Comparison of ENCODE assay signal across 8 mouse cellular contexts in genomic region chr9:94537970-94538822, GRCm38 (mm10). TPM values are rescaled to one million over a fixed set of nuclear protein-coding genes. Genes with fewer than 3 reads are reported as not detected.
DNase-seq lines count a peak whose midpoint lies in the region; ATAC-seq and TF ChIP-seq lines count a peak whose summit lies in the region.

1190002N15Rik (minus strand) TSS chr9:94538081.

- no peaks in the 10 kb centered on the region for H3K27me3 ChIP-seq in forebrain, embryonic 15.5 days
- H3K27me3 ChIP-seq in neural tube, embryonic 14.5 days (ENCODE audit: control insufficient read depth, insufficient read depth, low read length): no peaks in the 10 kb centered on the region; the same call in 1 of the 2 replicates
- no peaks in the 10 kb centered on the region for H3K27me3 ChIP-seq in testis, adult 2 months (ENCODE audit: control insufficient read depth, insufficient read depth, low read length)

- peak within 1 kb of the TSS; percentile 94 for H3K4me2 ChIP-seq in forebrain, embryonic 15.5 days (replicated peaks)
- peak within 1 kb of the TSS; percentile 88 for H3K4me2 ChIP-seq in neural tube, embryonic 14.5 days (ENCODE audit: low read depth, low read length)

- peak; percentile 54 for TF ChIP-seq POLR2A in testis, adult 2 months (IDR thresholded peaks at IDR 0.05; ENCODE audit: control insufficient read depth, low read depth, low read length)

- no peaks in the 10 kb centered on the region for H3K36me3 ChIP-seq in ES-E14 (ENCODE audit: control insufficient read depth, insufficient read depth, low read length, poor library complexity, severe bottlenecking)
- H3K36me3 ChIP-seq in forebrain, embryonic 15.5 days: no peaks in the 10 kb centered on the region
- H3K36me3 ChIP-seq in neural tube, embryonic 14.5 days (ENCODE audit: control insufficient read depth, insufficient read depth, low read length): no peaks in the 10 kb centered on the region
- H3K36me3 ChIP-seq in testis, adult 2 months (ENCODE audit: control insufficient read depth, insufficient read depth, low read length): no peaks in the 10 kb centered on the region

- peak; percentile 82 for DNase-seq in ES-E14 (ENCODE audit: low read depth, low spot score)
- DNase-seq in cerebellum, adult 11-12 months: peak; percentile 97
- DNase-seq in heart, postnatal 25 days (ENCODE audit: low spot score): peak; percentile 89
- peak; percentile 89 to 94 for DNase-seq in layer of hippocampus, adult 18-20 months (ENCODE audit: low spot score in 2 of 2)
- DNase-seq in lung, adult 18-20 months: peak; percentile 93 to 94

- peak within 1 kb of the TSS; percentile 87 for H3K9ac ChIP-seq in ES-E14 (ENCODE audit: insufficient read depth, low read depth, low read length, poor library complexity, severe bottlenecking)
- peak within 1 kb of the TSS; percentile 59 for H3K9ac ChIP-seq in forebrain, embryonic 15.5 days (replicated peaks)
- peak within 1 kb of the TSS; percentile 74 for H3K9ac ChIP-seq in neural tube, embryonic 14.5 days (replicated peaks; ENCODE audit: low read depth, low read length)

- TF ChIP-seq CTCF in testis, adult 2 months (IDR thresholded peaks at IDR 0.05; ENCODE audit: control insufficient read depth, insufficient read depth, insufficient replicate concordance, low read depth, low read length): no peak

- in situ Hi-C loops in ES-E14 (cut with MboI; ENCODE audit: low sequenced_read_pairs in 2 of 2, unreplicated experiment in 2 of 2): no loop called here

- under 1% methylated on average over 90 of the region's 104 CpGs for WGBS in forebrain, embryonic 15.5 days
- WGBS in neural tube, embryonic 14.5 days: under 1% methylated on average over 71 of the region's 104 CpGs

- peak; percentile 94 for ATAC-seq in forebrain, embryonic 15.5 days (replicated peaks)
- ATAC-seq in neural tube, embryonic 14.5 days (ENCODE audit: low read depth): peak; percentile 95

- H3K27ac ChIP-seq in ES-E14 (ENCODE audit: insufficient read depth, low read depth, low read length, poor library complexity, severe bottlenecking): peak within 1 kb of the TSS; percentile 89
- peak within 1 kb of the TSS; percentile 97 for H3K27ac ChIP-seq in forebrain, embryonic 15.5 days (replicated peaks)
- peak within 1 kb of the TSS; percentile 97 for H3K27ac ChIP-seq in neural tube, embryonic 14.5 days (ENCODE audit: low read depth, low read length)
- H3K27ac ChIP-seq in testis, adult 2 months (ENCODE audit: control insufficient read depth, insufficient read depth, low read depth, low read length): peak within 1 kb of the TSS; percentile 91

- no peaks in the 10 kb centered on the region for H3K9me3 ChIP-seq in ES-E14 (ENCODE audit: control insufficient read depth, insufficient read depth, low read depth, low read length)
- H3K9me3 ChIP-seq in forebrain, embryonic 15.5 days: no peaks in the 10 kb centered on the region
- H3K9me3 ChIP-seq in neural tube, embryonic 14.5 days (ENCODE audit: control insufficient read depth, low read length): no peaks in the 10 kb centered on the region

- peaks cover 2 to 8% of the 10 kb centered on the region in 2 experiments; a peak in 3 of 4 replicates for H3K4me1 ChIP-seq in ES-E14 (ENCODE audit: control insufficient read depth in 2 of 2, insufficient read depth in 2 of 2, low read length in 2 of 2, poor library complexity in 1 of 2)
- H3K4me1 ChIP-seq in forebrain, embryonic 15.5 days: peaks cover 46% of the 10 kb centered on the region
- H3K4me1 ChIP-seq in neural tube, embryonic 14.5 days (ENCODE audit: control insufficient read depth, insufficient read depth, low read length): peaks cover 9% of the 10 kb centered on the region
- H3K4me1 ChIP-seq in testis, adult 2 months (ENCODE audit: control insufficient read depth, insufficient read depth, low read length): peaks cover 10% of the 10 kb centered on the region

- intact Hi-C loops in heart, postnatal 25 days (cut with DNase I): loop anchor here (2.0 to 10.0 kb wide), 4 partner anchors 13 to 157 kb away; no protein-coding TSS in a partner anchor

- peak within 1 kb of the TSS; percentile 69 to 83 for H3K4me3 ChIP-seq in ES-E14 (ENCODE audit: insufficient read depth in 1 of 2, low read depth in 1 of 2, low read length in 2 of 2, poor library complexity in 1 of 2, severe bottlenecking in 1 of 2)
- H3K4me3 ChIP-seq in forebrain, embryonic 15.5 days: peak within 1 kb of the TSS; percentile 94
- H3K4me3 ChIP-seq in neural tube, embryonic 14.5 days (ENCODE audit: low read depth, low read length): peak within 1 kb of the TSS; percentile 77
- H3K4me3 ChIP-seq in testis, adult 2 months (ENCODE audit: control insufficient read depth, low read depth, low read length): peak within 1 kb of the TSS; percentile 98

TF ChIP-seq in ES-E14, 5 proteins besides CTCF, POLR2A, EP300 and RAD21:
- TF ChIP-seq CHD2 (IDR thresholded peaks at IDR 0.05; ENCODE audit: low read depth, low read length): no peak
- 0 out of 2 replicates have a peak, but pooled peaks have one; percentile 29 for TF ChIP-seq HCFC1 (IDR thresholded peaks at IDR 0.05; ENCODE audit: borderline replicate concordance, insufficient read depth, low read length)
TF ChIP-seq in ES-E14: peak in this region for 1.

RNA-seq across cellular contexts. Expression of gene 1190002N15Rik, which starts in this region (rescaled TPM):
- 24.9 and 31.2 TPM in 2 replicates for total RNA-seq in ES-E14 (2012; rRNA removed)
- 8.3 and 13.3 TPM in 2 replicates for polyA plus RNA-seq in forebrain, embryonic 15.5 days (2015; fragmentation: Nextera tagmentation; extraction: Ambion mirVana)
- 10 to 100 TPM; 31.6 to 32.5 TPM for total RNA-seq in heart, postnatal 25 days (2021)
- 10 to 100 TPM; 18.7 to 23.1 TPM for total RNA-seq in layer of hippocampus, adult 18-20 months (2021)
- polyA plus RNA-seq in neural tube, embryonic 14.5 days (2014; fragmentation: Nextera tagmentation; extraction: Ambion mirVana): 8.8 and 11.1 TPM in 2 replicates
- polyA plus RNA-seq in testis, adult 2 months (2012; rRNA removed): 1.1 and 1.4 TPM in 2 replicates

Comparison
In these comparisons a context has a peak if more than half of its experiments do, and no peak if none do; other contexts are left out.
1. Peak in every context shown above with its lines: DNase-seq, ATAC-seq, H3K4me3 ChIP-seq and H3K27ac ChIP-seq.